Mouse (Mus musculus) embryonic facial prominence, embryonic 15.5 days (tissue): ENCODE measurements at regions not wholly inside any gene's neighbourhood (a gene's known extent, or its start where the extent isn't known, plus 50 kb on each side); places are given as distances from the start of the nearest gene placed in this dataset.

Experiments used
- ATAC-seq: fragments of 200-750 bp; cut with Nextera tagmentation; 2 replicates; pipeline ENCODE4 v1.8.0; 2017; ENCODE audit warnings: low read depth, moderate TSS enrichment; ENCODE audit not compliant: insufficient number of reproducible peaks, low FRiP score, low TSS enrichment
- H3K27ac ChIP-seq: fragments of 300-500 bp; sonication (generic); replicated peaks from 2 replicates; pipeline ENCODE4 v1.5.1; 2015; ENCODE audit warnings: mild to moderate bottlenecking, inconsistent platforms
- H3K27me3 ChIP-seq: fragments of 300-500 bp; sonication (generic); 2 replicates; pipeline ENCODE4 v1.6.1; 2015; ENCODE audit warnings: inconsistent platforms
- H3K36me3 ChIP-seq: fragments of 300-500 bp; sonication (generic); 2 replicates; pipeline ENCODE4 v1.6.1; 2015; ENCODE audit warnings: mild to moderate bottlenecking, inconsistent platforms
- H3K4me1 ChIP-seq: fragments of 300-500 bp; sonication (generic); 2 replicates; pipeline ENCODE4 v1.6.1; 2015; ENCODE audit warnings: inconsistent platforms
- H3K4me2 ChIP-seq: fragments of 300-500 bp; sonication (generic); replicated peaks from 2 replicates; pipeline ENCODE4 v1.6.1; 2015; ENCODE audit warnings: mild to moderate bottlenecking, inconsistent platforms
- H3K4me3 ChIP-seq: fragments of 300-500 bp; sonication (generic); replicated peaks from 2 replicates; pipeline ENCODE4 v1.5.1; 2015; ENCODE audit warnings: mild to moderate bottlenecking, inconsistent platforms
- H3K9ac ChIP-seq: fragments of 300-500 bp; sonication (generic); 2 replicates; pipeline ENCODE4 v1.6.1; 2015; ENCODE audit warnings: inconsistent platforms
- H3K9me3 ChIP-seq: fragments of 300-500 bp; sonication (generic); replicated peaks from 2 replicates; pipeline ENCODE4 v1.6.1; 2016; ENCODE audit warnings: inconsistent platforms
- WGBS: fragments of 180-500 bp; shearing (Covaris S2); methylation state at CpG from one replicate; pipeline ENCODE4 v1.1.7; 2015; 5-methylcytosine and 5-hydroxymethylcytosine counted together

DNA sequence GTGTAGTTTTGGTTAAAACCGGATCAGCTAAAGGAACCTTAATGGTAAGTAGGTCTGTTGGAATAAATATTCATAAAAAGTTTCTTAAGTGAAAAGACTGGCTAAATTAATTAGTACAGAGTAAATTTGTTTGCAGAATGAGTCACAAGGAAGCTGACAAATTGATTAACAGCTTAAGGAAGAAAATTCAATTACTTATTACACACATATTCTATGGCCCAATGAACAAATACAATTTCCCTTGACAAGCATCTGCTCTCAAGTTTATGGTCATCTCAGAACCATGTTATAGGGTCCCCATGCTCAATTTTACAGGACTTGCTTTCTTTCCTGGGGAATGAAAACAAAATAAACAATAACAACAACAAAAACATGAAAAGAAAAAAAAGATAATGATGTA lies 231.4 kb upstream of the Frg1 start:
- Histone ChIP-seq H3K4me1 (no peaks in the 10 kb centered on the region), H3K4me3 (no peak overlapping the region), H3K27me3 (no peaks in the 10 kb centered on the region), H3K9ac (no peak overlapping the region), H3K9me3 (no peaks in the 10 kb centered on the region), H3K4me2 (no peak overlapping the region), H3K36me3 (no peaks in the 10 kb centered on the region), H3K27ac (no peak overlapping the region)
- 95% methylated on average over 1 of the region's 1 CpGs for WGBS
- ATAC-seq, result no peak

- no peaks in the 10 kb centered on the region for H3K27me3 ChIP-seq
- H3K4me3 ChIP-seq, result no peak overlapping the region
- ATAC-seq, result no peak
- H3K4me2 ChIP-seq, result no peak overlapping the region
- H3K36me3 ChIP-seq, result no peaks in the 10 kb centered on the region
- H3K9ac ChIP-seq, result no peak overlapping the region
- H3K4me1 ChIP-seq, result no peaks in the 10 kb centered on the region
- no peaks in the 10 kb centered on the region for H3K9me3 ChIP-seq
- WGBS, result 30% methylated on average over 5 of the region's 5 CpGs
- H3K27ac ChIP-seq, result no peak overlapping the region
These were observed 227.8 kb upstream of the Frg1 start for GRCm38 (mm10) chr8:41644626-41645025.

GRCm38 (mm10) chr8:41623841-41624240 lies 207.0 kb upstream of the Frg1 start:
- H3K4me2 ChIP-seq, result no peak overlapping the region
- WGBS, result 82% methylated on average over 4 of the region's 4 CpGs
- H3K9ac ChIP-seq, result no peak overlapping the region
- H3K4me3 ChIP-seq, result no peak overlapping the region
- H3K9me3 ChIP-seq, result no peaks in the 10 kb centered on the region
- ATAC-seq, result no peak
- no peak overlapping the region for H3K27ac ChIP-seq
- H3K36me3 ChIP-seq, result no peaks in the 10 kb centered on the region
- no peaks in the 10 kb centered on the region for H3K4me1 ChIP-seq
- H3K27me3 ChIP-seq, result no peaks in the 10 kb centered on the region

DNA sequence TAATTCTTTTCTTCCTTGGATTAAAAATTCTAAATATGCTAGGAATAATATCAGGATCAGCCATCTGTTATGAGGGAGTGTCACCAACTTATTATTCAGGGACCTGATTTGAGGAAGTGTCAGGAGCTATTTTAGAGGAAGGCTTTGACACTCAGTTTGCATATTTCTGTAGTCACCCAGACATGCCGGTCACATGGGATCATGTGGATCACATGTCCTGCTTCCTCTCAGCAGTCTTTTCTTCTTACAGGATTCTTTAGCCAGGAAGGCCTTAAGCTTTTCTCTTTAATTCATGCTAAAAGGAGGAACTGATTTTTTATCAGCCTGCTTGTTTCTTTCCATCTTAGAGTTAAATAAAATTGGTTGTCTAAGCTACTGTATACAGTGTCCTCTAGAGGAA lies 183.4 kb upstream of the Frg1 start:
- Histone ChIP-seq H3K27ac (no peak overlapping the region), H3K9me3 (no peaks in the 10 kb centered on the region), H3K27me3 (no peaks in the 10 kb centered on the region), H3K4me1 (no peaks in the 10 kb centered on the region), H3K9ac (no peak overlapping the region), H3K36me3 (no peaks in the 10 kb centered on the region), H3K4me2 (no peak overlapping the region), H3K4me3 (no peak overlapping the region)
- WGBS, result 73% methylated on average over 1 of the region's 1 CpGs
- ATAC-seq, result no peak

DNA sequence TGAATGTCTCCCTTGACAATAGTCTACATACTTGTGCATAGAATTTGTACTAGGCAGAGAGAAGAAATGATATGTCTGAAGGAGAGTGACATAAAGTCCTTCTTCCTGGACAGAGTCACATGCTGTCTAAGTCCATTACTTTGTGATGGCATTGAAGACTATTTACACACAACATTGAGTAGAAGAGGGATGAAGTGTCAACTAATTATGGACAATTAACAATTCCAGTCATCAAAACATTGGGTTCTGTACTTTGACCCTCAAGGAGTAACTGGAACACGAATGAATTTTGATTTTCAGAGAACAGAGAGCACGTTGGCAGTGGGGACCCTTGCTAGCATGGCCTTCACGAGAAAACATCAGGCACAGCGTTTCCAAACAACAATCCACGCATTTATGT lies 177.6 kb upstream of the Frg1 start:
- no peak for ATAC-seq
- H3K27me3 ChIP-seq, result no peaks in the 10 kb centered on the region
- H3K27ac ChIP-seq, result no peak overlapping the region
- H3K9ac ChIP-seq, result no peak overlapping the region
- no peaks in the 10 kb centered on the region for H3K4me1 ChIP-seq
- 87% methylated on average over 5 of the region's 5 CpGs for WGBS
- no peak overlapping the region for H3K4me3 ChIP-seq
- no peaks in the 10 kb centered on the region for H3K36me3 ChIP-seq
- no peaks in the 10 kb centered on the region for H3K9me3 ChIP-seq
- H3K4me2 ChIP-seq, result no peak overlapping the region

GRCm38 (mm10) chr8:41593666-41594042 lies 176.8 kb upstream of the Frg1 start:
- 64% methylated on average over 2 of the region's 2 CpGs for WGBS
- Histone ChIP-seq H3K36me3 (no peaks in the 10 kb centered on the region), H3K4me3 (no peak overlapping the region), H3K9me3 (no peaks in the 10 kb centered on the region), H3K4me2 (no peak overlapping the region), H3K9ac (no peak overlapping the region), H3K27ac (no peak overlapping the region), H3K4me1 (no peaks in the 10 kb centered on the region), H3K27me3 (no peaks in the 10 kb centered on the region)
- ATAC-seq, result no peak

DNA sequence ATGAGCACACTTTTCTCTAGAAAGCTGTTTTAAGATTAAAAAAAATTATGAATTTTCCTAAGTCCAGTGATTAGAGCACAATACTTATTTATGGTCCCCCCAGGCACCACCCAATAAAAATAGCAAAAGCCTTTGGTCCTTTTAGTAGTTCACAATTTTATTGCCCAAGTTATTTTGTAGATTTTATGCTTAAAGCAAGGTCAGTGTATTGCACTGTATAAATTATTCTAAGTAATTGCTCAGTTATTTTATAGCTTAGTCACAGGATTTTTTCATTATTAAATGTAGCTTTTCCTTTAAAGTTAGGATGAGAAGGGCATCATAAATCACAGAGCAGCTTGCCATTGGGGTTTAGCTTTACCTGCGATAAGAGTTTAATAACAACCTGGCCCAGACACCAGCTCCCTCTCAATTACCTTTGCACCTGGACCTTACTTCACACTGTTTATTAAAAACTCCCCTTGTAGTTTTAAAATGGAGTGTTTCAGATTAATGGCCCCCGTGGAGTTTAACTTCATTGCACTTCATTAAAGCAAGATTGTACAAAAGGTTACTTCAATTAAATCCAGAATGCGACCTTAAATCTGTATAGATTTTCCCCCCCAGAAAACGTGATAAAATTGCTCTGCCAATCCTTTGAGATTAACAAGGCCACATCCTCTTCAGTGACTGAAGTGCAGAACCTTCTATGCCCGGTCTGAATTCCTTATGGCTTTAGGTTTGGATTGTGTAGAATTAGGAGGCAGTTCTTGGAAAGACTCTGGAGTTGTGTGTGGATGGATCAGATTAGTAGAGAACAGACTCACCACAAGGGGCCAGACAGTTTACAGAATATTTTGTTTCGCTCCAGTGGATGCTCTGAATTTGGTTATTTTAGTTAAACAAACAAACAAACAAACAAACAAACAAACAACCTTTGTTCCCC lies 176.1 kb upstream of the Frg1 start:
- no peak for ATAC-seq
- H3K4me2 ChIP-seq, result no peak overlapping the region
- H3K27ac ChIP-seq, result no peak overlapping the region
- no peak overlapping the region for H3K4me3 ChIP-seq
- H3K4me1 ChIP-seq, result no peaks in the 10 kb centered on the region
- H3K9ac ChIP-seq, result no peak overlapping the region
- no peaks in the 10 kb centered on the region for H3K9me3 ChIP-seq
- WGBS, result 58% methylated on average over 6 of the region's 6 CpGs
- H3K27me3 ChIP-seq, result no peaks in the 10 kb centered on the region
- H3K36me3 ChIP-seq, result no peaks in the 10 kb centered on the region

DNA sequence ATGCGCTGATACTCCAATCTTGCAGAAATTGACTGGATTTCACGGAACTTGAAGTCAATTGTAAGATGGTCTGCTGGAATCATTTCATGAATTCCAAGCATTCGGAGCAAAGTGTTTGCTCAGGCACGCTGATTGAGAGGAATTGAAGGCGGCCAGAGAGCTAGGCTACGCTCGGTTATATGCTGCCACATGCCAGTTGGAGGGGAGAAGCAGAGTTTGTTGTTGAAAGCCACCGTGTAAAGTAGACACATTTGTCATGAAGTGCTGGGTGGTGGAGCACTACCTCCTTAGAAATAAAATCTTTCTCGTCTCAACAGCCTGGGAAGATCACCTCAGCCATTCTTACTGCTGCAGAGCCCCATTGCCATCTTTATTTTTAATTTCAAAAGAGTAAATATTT lies 175.3 kb upstream of the Frg1 start:
- no peak overlapping the region for H3K4me2 ChIP-seq
- H3K9ac ChIP-seq, result no peak overlapping the region
- no peaks in the 10 kb centered on the region for H3K27me3 ChIP-seq
- no peaks in the 10 kb centered on the region for H3K36me3 ChIP-seq
- H3K4me1 ChIP-seq, result no peaks in the 10 kb centered on the region
- H3K9me3 ChIP-seq, result no peaks in the 10 kb centered on the region
- H3K4me3 ChIP-seq, result no peak overlapping the region
- H3K27ac ChIP-seq, result no peak overlapping the region
- no peak for ATAC-seq
- WGBS, result 56% methylated on average over 9 of the region's 9 CpGs

- WGBS, result 56% methylated on average over 2 of the region's 2 CpGs
- H3K27me3 ChIP-seq, result no peaks in the 10 kb centered on the region
- no peak overlapping the region for H3K4me2 ChIP-seq
- H3K27ac ChIP-seq, result no peak overlapping the region
- no peaks in the 10 kb centered on the region for H3K9me3 ChIP-seq
- no peaks in the 10 kb centered on the region for H3K36me3 ChIP-seq
- no peaks in the 10 kb centered on the region for H3K4me1 ChIP-seq
- H3K9ac ChIP-seq, result no peak overlapping the region
- H3K4me3 ChIP-seq, result no peak overlapping the region
- ATAC-seq, result no peak
These were observed 171.3 kb upstream of the Frg1 start for GRCm38 (mm10) chr8:41588157-41588556.

DNA sequence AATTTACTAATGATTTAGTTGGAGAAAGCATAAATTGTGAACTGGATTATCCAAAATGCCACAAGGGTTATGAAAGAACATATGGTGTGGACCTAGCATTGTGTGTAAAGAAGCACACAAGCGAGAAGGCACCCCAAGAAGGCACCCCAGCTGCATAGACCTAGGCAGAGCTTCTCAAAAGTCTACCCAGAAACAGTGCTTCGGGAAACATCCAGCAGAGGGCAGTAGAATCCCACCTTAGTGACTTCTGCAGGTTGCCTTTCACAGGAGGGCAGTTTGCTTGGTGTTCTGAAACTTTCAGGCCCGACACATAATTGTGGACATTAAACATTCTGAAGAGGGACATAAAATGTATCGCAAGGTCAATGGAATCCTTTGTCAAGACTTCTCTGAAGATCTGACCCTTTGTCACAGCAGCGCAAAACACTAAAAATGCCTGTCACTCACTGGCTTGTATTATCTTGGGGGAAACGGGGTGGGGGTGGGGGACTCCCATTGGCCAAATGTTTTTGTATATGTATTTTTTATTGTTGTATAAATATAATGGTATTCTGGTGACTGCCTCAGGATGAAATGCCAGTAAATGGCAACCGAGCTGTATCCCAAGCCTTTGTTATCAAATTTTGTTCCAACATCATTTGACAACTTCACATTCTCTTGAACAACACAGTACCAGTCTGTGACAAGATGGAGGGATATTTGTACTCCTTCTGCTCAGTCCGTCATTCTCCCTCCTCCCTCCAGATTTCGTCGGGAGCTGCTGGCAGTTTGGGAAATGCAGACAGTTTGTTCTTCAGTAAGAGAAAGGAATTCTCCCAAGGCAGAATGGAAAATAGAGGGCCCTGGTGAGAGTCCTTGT lies 156.4 kb upstream of the Frg1 start:
- H3K9me3 ChIP-seq, result no peaks in the 10 kb centered on the region
- H3K4me3 ChIP-seq, result no peak overlapping the region
- H3K27ac ChIP-seq, result no peak overlapping the region
- ATAC-seq, result no peak
- 40% methylated on average over 10 of the region's 10 CpGs for WGBS
- H3K4me2 ChIP-seq, result no peak overlapping the region
- no peaks in the 10 kb centered on the region for H3K4me1 ChIP-seq
- no peaks in the 10 kb centered on the region for H3K27me3 ChIP-seq
- no peaks in the 10 kb centered on the region for H3K36me3 ChIP-seq
- no peak overlapping the region for H3K9ac ChIP-seq

DNA sequence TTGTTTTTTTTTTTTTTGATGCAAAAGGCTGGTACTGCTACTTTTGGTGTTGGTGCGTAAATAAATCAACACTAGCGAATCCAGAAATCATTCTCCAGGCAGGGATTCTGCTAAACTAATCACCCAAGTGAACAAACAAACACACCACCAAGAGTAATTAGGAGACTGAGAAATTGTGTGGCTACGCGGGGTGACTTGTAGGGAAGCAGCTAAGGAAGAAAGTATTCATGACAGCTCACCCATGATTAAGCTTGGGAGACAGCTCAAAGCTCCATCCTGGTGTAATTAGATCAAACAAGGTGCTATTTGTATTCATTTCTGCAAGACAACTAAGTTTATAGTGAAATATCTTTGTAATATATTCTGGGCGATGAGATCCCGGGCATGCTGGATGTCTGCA lies 153.7 kb upstream of the Frg1 start:
- Histone ChIP-seq H3K4me3 (no peak overlapping the region), H3K9me3 (no peaks in the 10 kb centered on the region), H3K27me3 (no peaks in the 10 kb centered on the region), H3K36me3 (no peaks in the 10 kb centered on the region), H3K9ac (no peak overlapping the region), H3K27ac (no peak overlapping the region), H3K4me1 (no peaks in the 10 kb centered on the region), H3K4me2 (no peak overlapping the region)
- 80% methylated on average over 6 of the region's 6 CpGs for WGBS
- ATAC-seq, result no peak
